Mouse (Mus musculus): ENCODE results near the gene Rfesd. TPM values are rescaled to one million over a fixed set of nuclear protein-coding genes. Genes with fewer than 3 reads are reported as not detected.

Rfesd gene
- polyA plus RNA-seq, 2 experiments, result 42.7 to 228 TPM

DNA sequence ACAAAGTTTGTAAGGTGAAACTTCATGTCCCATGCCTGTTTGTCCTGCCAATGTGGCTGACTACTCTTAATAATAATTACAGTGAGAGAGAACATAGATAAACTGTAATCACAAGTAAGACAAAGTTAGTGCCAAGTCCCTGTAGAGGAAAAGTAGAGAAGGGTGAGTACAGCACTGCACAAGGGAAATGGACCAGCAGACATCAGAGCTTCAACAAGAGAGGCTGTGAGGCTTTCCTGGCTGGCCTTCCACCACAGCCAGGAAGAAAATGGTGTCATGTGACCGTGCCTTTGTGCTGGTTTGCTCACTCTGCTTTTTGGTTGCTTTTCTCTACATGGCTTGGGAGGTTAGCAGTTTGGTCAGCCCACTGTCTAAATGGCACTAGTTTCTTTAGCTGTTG is 42.9 kb downstream of the Rfesd start:
- H3K36me3 ChIP-seq (replicated peaks; ENCODE audit: control insufficient read depth, insufficient read depth, low read depth), result no peaks in the 10 kb centered on the region
- H3K9ac ChIP-seq (replicated peaks), result no peak overlapping the region
- H3K4me3 ChIP-seq (ENCODE audit: insufficient read depth in 1 of 2, low read depth in 2 of 2, low read length in 2 of 2), result no peak overlapping the region
- no peaks in the 10 kb centered on the region for H3K27me3 ChIP-seq (ENCODE audit: control insufficient read depth, insufficient read depth, low read length)
- peaks cover 0 to 3% of the 10 kb centered on the region in 2 experiments; a peak in 1 of 4 replicates for H3K4me1 ChIP-seq (replicated peaks; ENCODE audit: control insufficient read depth in 2 of 2, insufficient read depth in 2 of 2, low read length in 1 of 2)
- DNase-seq (ENCODE audit: low read depth in 3 of 3, low spot score in 3 of 3) (no peak), ATAC-seq (ENCODE audit: insufficient read depth) (no peak)
- H3K9me3 ChIP-seq (ENCODE audit: control insufficient read depth, low read length), result no peaks in the 10 kb centered on the region
- no peak overlapping the region for H3K4me2 ChIP-seq (ENCODE audit: low read depth)
- TF ChIP-seq CTCF (IDR thresholded peaks at IDR 0.05; ENCODE audit: low read depth) (no peak), EP300 (IDR thresholded peaks at IDR 0.05; ENCODE audit: low read depth) (no peak)
- WGBS (ENCODE audit: insufficient replicate concordance), result 55% methylated on average over 1 of the region's 1 CpGs
- H3K27ac ChIP-seq, result no peak overlapping the region

DNA sequence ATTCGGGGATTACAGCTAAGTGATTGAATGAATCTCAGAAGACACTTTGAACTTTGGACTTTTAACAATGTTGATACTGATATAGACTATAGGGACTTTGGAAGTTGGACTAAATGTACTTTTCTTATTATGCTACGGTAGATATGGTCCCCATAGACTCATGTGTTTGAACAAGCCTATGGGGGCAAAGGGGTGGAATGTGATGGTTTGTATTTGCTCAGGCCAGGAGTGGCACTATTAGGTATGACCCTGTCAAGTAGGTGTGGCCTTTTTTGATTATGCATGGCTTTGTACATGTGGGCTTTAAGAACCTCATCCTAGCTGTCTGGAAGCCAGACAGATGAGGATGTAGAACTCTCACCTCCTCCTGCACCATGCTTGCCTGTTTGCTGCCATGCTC is 44.0 kb downstream of the Rfesd start:
- H3K4me1 ChIP-seq (replicated peaks; ENCODE audit: control insufficient read depth in 2 of 2, insufficient read depth in 2 of 2, low read length in 1 of 2), result peaks cover 0 to 3% of the 10 kb centered on the region in 2 experiments; a peak in 1 of 4 replicates
- TF ChIP-seq CTCF (IDR thresholded peaks at IDR 0.05; ENCODE audit: low read depth) (no peak), EP300 (IDR thresholded peaks at IDR 0.05; ENCODE audit: low read depth) (no peak)
- no peak overlapping the region for H3K4me3 ChIP-seq (ENCODE audit: insufficient read depth in 1 of 2, low read depth in 2 of 2, low read length in 2 of 2)
- H3K27me3 ChIP-seq (ENCODE audit: control insufficient read depth, insufficient read depth, low read length), result no peaks in the 10 kb centered on the region
- no peaks in the 10 kb centered on the region for H3K9me3 ChIP-seq (ENCODE audit: control insufficient read depth, low read length)
- no peak overlapping the region for H3K27ac ChIP-seq
- H3K4me2 ChIP-seq (ENCODE audit: low read depth), result no peak overlapping the region
- ATAC-seq (ENCODE audit: insufficient read depth), result no peak
- no peaks in the 10 kb centered on the region for H3K36me3 ChIP-seq (replicated peaks; ENCODE audit: control insufficient read depth, insufficient read depth, low read depth)
- no peak for DNase-seq (ENCODE audit: low read depth in 3 of 3, low spot score in 3 of 3)
- no peak overlapping the region for H3K9ac ChIP-seq (replicated peaks)
- WGBS (ENCODE audit: insufficient replicate concordance), result 64% methylated on average over 2 of the region's 2 CpGs

DNA sequence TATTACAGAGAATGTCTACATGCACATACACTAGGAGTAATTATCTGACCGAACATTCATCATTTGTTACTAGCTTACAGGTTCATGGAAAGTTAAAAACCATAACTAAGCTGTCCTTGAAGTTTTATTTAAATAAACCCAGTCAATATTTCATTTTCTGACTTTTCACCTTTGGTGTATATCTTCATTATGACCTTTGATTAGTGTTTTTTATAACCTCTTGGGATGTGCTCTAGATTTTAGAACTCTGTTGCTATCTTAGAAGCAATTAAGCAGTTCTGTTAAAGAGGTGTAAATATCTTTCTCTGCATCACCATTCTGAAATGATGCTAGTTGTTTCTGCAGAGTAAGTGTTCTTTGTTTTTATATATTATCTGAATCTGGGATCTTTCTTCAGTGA is 51.7 kb downstream of the Rfesd start, which contains the start of gene Spata9:
Gene Spata9, plus strand, starts transcription at position 301 of the 400 bp plus-strand sequence.
- 49% methylated on average over 1 of the region's 1 CpGs for WGBS (ENCODE audit: insufficient replicate concordance)
- peaks cover 2% of the 10 kb centered on the region; the same call in 1 of the 2 replicates for H3K9me3 ChIP-seq (ENCODE audit: control insufficient read depth, low read length)
- no peak within 1 kb of the TSS for H3K4me3 ChIP-seq (ENCODE audit: insufficient read depth in 1 of 2, low read depth in 2 of 2, low read length in 2 of 2)
- no peak within 1 kb of the TSS for H3K9ac ChIP-seq (replicated peaks)
- no peaks in the 10 kb centered on the region for H3K36me3 ChIP-seq (replicated peaks; ENCODE audit: control insufficient read depth, insufficient read depth, low read depth)
- H3K4me2 ChIP-seq (ENCODE audit: low read depth), result no peak within 1 kb of the TSS
- no peaks in the 10 kb centered on the region for H3K4me1 ChIP-seq (replicated peaks; ENCODE audit: control insufficient read depth in 2 of 2, insufficient read depth in 2 of 2, low read length in 1 of 2)
- no peaks in the 10 kb centered on the region for H3K27me3 ChIP-seq (ENCODE audit: control insufficient read depth, insufficient read depth, low read length)
- TF ChIP-seq EP300 (IDR thresholded peaks at IDR 0.05; ENCODE audit: low read depth), result no peak
- TF ChIP-seq CTCF (IDR thresholded peaks at IDR 0.05; ENCODE audit: low read depth), result no peak
- DNase-seq (ENCODE audit: low read depth in 3 of 3, low spot score in 3 of 3), result no peak
- ATAC-seq (ENCODE audit: insufficient read depth), result no peak
- no peak within 1 kb of the TSS for H3K27ac ChIP-seq

DNA sequence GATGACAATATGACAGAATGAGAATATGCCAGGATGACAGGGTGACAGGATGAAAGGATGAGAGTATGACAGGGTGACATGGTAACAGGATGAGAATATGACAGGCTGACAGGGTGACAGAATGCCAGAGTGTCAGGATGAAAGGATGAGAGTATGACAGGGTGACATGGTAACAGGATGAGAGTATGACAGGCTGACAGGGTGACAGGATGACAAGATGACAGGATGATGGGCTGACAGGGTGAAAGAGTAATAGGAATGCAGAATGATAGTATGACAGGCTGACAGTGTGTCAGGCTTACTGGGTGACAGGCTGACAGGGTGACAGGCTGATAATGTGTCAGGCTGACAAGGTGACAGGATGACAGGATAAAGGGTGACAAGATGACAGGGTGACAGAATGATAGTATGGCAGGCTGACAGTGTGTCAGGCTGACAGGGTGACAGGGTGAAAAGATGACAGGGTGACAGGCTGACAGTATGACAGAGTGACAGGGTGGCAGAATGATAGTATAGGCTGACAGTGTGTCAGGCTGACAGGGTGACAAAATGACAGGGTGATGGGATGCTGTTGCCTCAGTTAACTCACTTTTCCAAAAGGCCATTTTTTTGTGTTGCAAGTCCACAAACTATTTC is 63.0 kb downstream of the Rfesd start:
- no peak overlapping the region for H3K4me2 ChIP-seq (ENCODE audit: low read depth)
- H3K9me3 ChIP-seq (ENCODE audit: control insufficient read depth, low read length), result no peaks in the 10 kb centered on the region
- TF ChIP-seq CTCF (IDR thresholded peaks at IDR 0.05; ENCODE audit: low read depth) (no peak), EP300 (IDR thresholded peaks at IDR 0.05; ENCODE audit: low read depth) (no peak)
- no peak overlapping the region for H3K27ac ChIP-seq
- no peak for ATAC-seq (ENCODE audit: insufficient read depth)
- no peak for DNase-seq (ENCODE audit: low read depth in 3 of 3, low spot score in 3 of 3)
- H3K9ac ChIP-seq (replicated peaks), result no peak overlapping the region
- no peaks in the 10 kb centered on the region; the same call in 1 of the 2 replicates for H3K27me3 ChIP-seq (ENCODE audit: control insufficient read depth, insufficient read depth, low read length)
- no peak overlapping the region for H3K4me3 ChIP-seq (ENCODE audit: insufficient read depth in 1 of 2, low read depth in 2 of 2, low read length in 2 of 2)
- H3K4me1 ChIP-seq (replicated peaks; ENCODE audit: control insufficient read depth in 2 of 2, insufficient read depth in 2 of 2, low read length in 1 of 2), result no peaks in the 10 kb centered on the region
- no peaks in the 10 kb centered on the region for H3K36me3 ChIP-seq (replicated peaks; ENCODE audit: control insufficient read depth, insufficient read depth, low read depth)

Other genes starting within 250 kb of the Rfesd start
- gene Glrx, start 178.9 kb downstream of the Rfesd start, polyA plus RNA-seq (2012; rRNA removed), result 19.8 and 21.6 TPM in 2 replicates
- 39.2 and 40.4 TPM in 2 replicates for gene Glrx, start 178.9 kb downstream of the Rfesd start, polyA plus RNA-seq (2014; fragmentation: Nextera tagmentation; extraction: Ambion mirVana)
- gene Rhobtb3, start 74.8 kb downstream of the Rfesd start, polyA plus RNA-seq (2012; rRNA removed), result 1.2 and 1.9 TPM in 2 replicates
- gene Rhobtb3, start 74.8 kb downstream of the Rfesd start, polyA plus RNA-seq (2014; fragmentation: Nextera tagmentation; extraction: Ambion mirVana), result 3.4 and 4.0 TPM in 2 replicates
- gene Spata9, start 51.6 kb downstream of the Rfesd start, polyA plus RNA-seq (2012; rRNA removed), result 0.04 TPM in 1 of 2 replicates, not detected in the other
- gene Spata9, start 51.6 kb downstream of the Rfesd start, polyA plus RNA-seq (2014; fragmentation: Nextera tagmentation; extraction: Ambion mirVana), result 0.47 and 0.75 TPM in 2 replicates
- gene Gpr150, start 38.3 kb upstream of the Rfesd start, polyA plus RNA-seq (2012; rRNA removed), result 1.7 TPM in 2 replicates
- 2.0 and 2.3 TPM in 2 replicates for gene Gpr150, start 38.3 kb upstream of the Rfesd start, polyA plus RNA-seq (2014; fragmentation: Nextera tagmentation; extraction: Ambion mirVana)
- 1.2 and 1.5 TPM in 2 replicates for gene Arsk, start 79.9 kb upstream of the Rfesd start, polyA plus RNA-seq (2012; rRNA removed)
- gene Arsk, start 79.9 kb upstream of the Rfesd start, polyA plus RNA-seq (2014; fragmentation: Nextera tagmentation; extraction: Ambion mirVana), result 2.6 and 3.0 TPM in 2 replicates
- 3.2 and 4.0 TPM in 2 replicates for gene Ttc37, start 80.0 kb upstream of the Rfesd start, polyA plus RNA-seq (2012; rRNA removed)
- 5.0 and 6.4 TPM in 2 replicates for gene Ttc37, start 80.0 kb upstream of the Rfesd start, polyA plus RNA-seq (2014; fragmentation: Nextera tagmentation; extraction: Ambion mirVana)

Data from liver, embryonic 14.5 days (tissue).